Mouse (Mus musculus): ENCODE measurements at regions not wholly inside any gene's neighbourhood (a gene's known extent, or its start where the extent isn't known, plus 50 kb on each side); places are given as distances from the start of the nearest gene placed in this dataset.
A peak's percentile ranks its signal among the peaks of the same experiment; 100 is the strongest.

- no peak for ATAC-seq (ENCODE audit: low FRiP score)
These were observed 166.6 kb upstream of the Cited2 start for GRCm38 (mm10) chr10:17556391-17556790.

GRCm38 (mm10) chr10:17559370-17559955 is 163.6 kb upstream of the Cited2 start:
- Histone ChIP-seq H3K27ac (ENCODE audit: low read depth, low read length) (no peak overlapping the region), H3K4me2 (ENCODE audit: low read depth, low read length, poor library complexity, severe bottlenecking) (no peak overlapping the region), H3K27me3 (ENCODE audit: insufficient read depth, low read length) (no peaks in the 10 kb centered on the region), H3K4me1 (ENCODE audit: insufficient read depth, low read length) (no peaks in the 10 kb centered on the region), H3K4me3 (ENCODE audit: low read depth, low read length) (no peak overlapping the region), H3K9ac (replicated peaks; ENCODE audit: low read length, poor library complexity, severe bottlenecking) (no peak overlapping the region), H3K36me3 (ENCODE audit: insufficient read depth, low read length) (no peaks in the 10 kb centered on the region), H3K9me3 (ENCODE audit: low read length) (no peaks in the 10 kb centered on the region)
- 18% methylated on average over 5 of the region's 5 CpGs for WGBS
- no peak for TF ChIP-seq CTCF (IDR thresholded peaks at IDR 0.05)
- ATAC-seq (ENCODE audit: low FRiP score) (no peak), DNase-seq (ENCODE audit: low spot score) (no peak)

More at GRCm38 (mm10) chr10:17556391-17556790, 166.6 kb upstream of the Cited2 start:
- Histone ChIP-seq H3K27ac (ENCODE audit: low read depth, low read length) (no peak overlapping the region), H3K36me3 (ENCODE audit: insufficient read depth, low read length) (no peaks in the 10 kb centered on the region), H3K9ac (replicated peaks; ENCODE audit: low read length, poor library complexity, severe bottlenecking) (no peak overlapping the region), H3K4me2 (ENCODE audit: low read depth, low read length, poor library complexity, severe bottlenecking) (no peak overlapping the region), H3K4me3 (ENCODE audit: low read depth, low read length) (no peak overlapping the region), H3K27me3 (ENCODE audit: insufficient read depth, low read length) (no peaks in the 10 kb centered on the region), H3K9me3 (ENCODE audit: low read length) (no peaks in the 10 kb centered on the region), H3K4me1 (ENCODE audit: insufficient read depth, low read length) (no peaks in the 10 kb centered on the region)
- peak; percentile 6 for DNase-seq (ENCODE audit: low spot score)
- TF ChIP-seq CTCF (IDR thresholded peaks at IDR 0.05): no peak
- 67% methylated on average over 4 of the region's 4 CpGs for WGBS

GRCm38 (mm10) chr10:17559980-17560379 is 163.0 kb upstream of the Cited2 start:
- no peak for ATAC-seq (ENCODE audit: low FRiP score)
- WGBS: 19% methylated on average over 3 of the region's 3 CpGs
- TF ChIP-seq CTCF (IDR thresholded peaks at IDR 0.05): no peak

GRCm38 (mm10) chr10:17561466-17561865 is 161.6 kb upstream of the Cited2 start:
- Histone ChIP-seq H3K27me3 (ENCODE audit: insufficient read depth, low read length) (no peaks in the 10 kb centered on the region), H3K4me3 (ENCODE audit: low read depth, low read length) (no peak overlapping the region), H3K36me3 (ENCODE audit: insufficient read depth, low read length) (no peaks in the 10 kb centered on the region), H3K27ac (ENCODE audit: low read depth, low read length) (no peak overlapping the region), H3K4me2 (ENCODE audit: low read depth, low read length, poor library complexity, severe bottlenecking) (no peak overlapping the region), H3K9me3 (ENCODE audit: low read length) (no peaks in the 10 kb centered on the region), H3K9ac (replicated peaks; ENCODE audit: low read length, poor library complexity, severe bottlenecking) (no peak overlapping the region), H3K4me1 (ENCODE audit: insufficient read depth, low read length) (no peaks in the 10 kb centered on the region)
- ATAC-seq (ENCODE audit: low FRiP score) (no peak), DNase-seq (ENCODE audit: low spot score) (no peak)
- 75% methylated on average over 7 of the region's 7 CpGs for WGBS
- TF ChIP-seq CTCF (IDR thresholded peaks at IDR 0.05): no peak

More at GRCm38 (mm10) chr10:17559980-17560379, 163.0 kb upstream of the Cited2 start:
- no peaks in the 10 kb centered on the region for H3K36me3 ChIP-seq (ENCODE audit: insufficient read depth, low read length)
- no peak overlapping the region for H3K27ac ChIP-seq (ENCODE audit: low read depth, low read length)
- no peak overlapping the region for H3K4me3 ChIP-seq (ENCODE audit: low read depth, low read length)
- no peaks in the 10 kb centered on the region for H3K9me3 ChIP-seq (ENCODE audit: low read length)
- H3K4me1 ChIP-seq (ENCODE audit: insufficient read depth, low read length): no peaks in the 10 kb centered on the region
- H3K4me2 ChIP-seq (ENCODE audit: low read depth, low read length, poor library complexity, severe bottlenecking): no peak overlapping the region
- no peak overlapping the region for H3K9ac ChIP-seq (replicated peaks; ENCODE audit: low read length, poor library complexity, severe bottlenecking)
- peak; percentile 7 for DNase-seq (ENCODE audit: low spot score)
- no peaks in the 10 kb centered on the region for H3K27me3 ChIP-seq (ENCODE audit: insufficient read depth, low read length)

GRCm38 (mm10) chr10:17561977-17562376 is 161.0 kb upstream of the Cited2 start:
- Histone ChIP-seq H3K4me1 (ENCODE audit: insufficient read depth, low read length) (no peaks in the 10 kb centered on the region), H3K4me2 (ENCODE audit: low read depth, low read length, poor library complexity, severe bottlenecking) (no peak overlapping the region), H3K9me3 (ENCODE audit: low read length) (no peaks in the 10 kb centered on the region), H3K36me3 (ENCODE audit: insufficient read depth, low read length) (no peaks in the 10 kb centered on the region), H3K9ac (replicated peaks; ENCODE audit: low read length, poor library complexity, severe bottlenecking) (no peak overlapping the region), H3K27me3 (ENCODE audit: insufficient read depth, low read length) (no peaks in the 10 kb centered on the region), H3K27ac (ENCODE audit: low read depth, low read length) (no peak overlapping the region), H3K4me3 (ENCODE audit: low read depth, low read length) (no peak overlapping the region)
- 91% methylated on average over 5 of the region's 5 CpGs for WGBS
- TF ChIP-seq CTCF (IDR thresholded peaks at IDR 0.05): no peak
- ATAC-seq (ENCODE audit: low FRiP score) (no peak), DNase-seq (ENCODE audit: low spot score) (no peak)

GRCm38 (mm10) chr10:17562410-17563350 is 160.3 kb upstream of the Cited2 start:
- Histone ChIP-seq H3K36me3 (ENCODE audit: insufficient read depth, low read length) (no peaks in the 10 kb centered on the region), H3K9me3 (ENCODE audit: low read length) (no peaks in the 10 kb centered on the region), H3K27me3 (ENCODE audit: insufficient read depth, low read length) (no peaks in the 10 kb centered on the region), H3K9ac (replicated peaks; ENCODE audit: low read length, poor library complexity, severe bottlenecking) (no peak overlapping the region), H3K4me2 (ENCODE audit: low read depth, low read length, poor library complexity, severe bottlenecking) (no peak overlapping the region), H3K27ac (ENCODE audit: low read depth, low read length) (no peak overlapping the region), H3K4me3 (ENCODE audit: low read depth, low read length) (no peak overlapping the region), H3K4me1 (ENCODE audit: insufficient read depth, low read length) (no peaks in the 10 kb centered on the region)
- WGBS: 69% methylated on average over 7 of the region's 7 CpGs
- no peak for TF ChIP-seq CTCF (IDR thresholded peaks at IDR 0.05)
- DNase-seq (ENCODE audit: low spot score) (peak; percentile 40), ATAC-seq (ENCODE audit: low FRiP score) (no peak)

All from midbrain, postnatal 0 days (tissue).